Mouse (Mus musculus) layer of hippocampus, adult 2 months (tissue): ENCODE results near the gene 4931414P19Rik. TPM values are rescaled to one million over a fixed set of nuclear protein-coding genes. Genes with fewer than 3 reads are reported as not detected.

Experiments
- DNase-seq, 2 experiments: peaks; one replicate each; pipeline ENCODE4 v3.0.0; 2022; ENCODE audit warnings: low spot score in 2 of 2
- H3K27ac ChIP-seq: fragments of 200-600 bp; 2 replicates; pipeline ENCODE4 v1.8.1; 2022
- H3K4me3 ChIP-seq: fragments of 200-600 bp; 2 replicates; pipeline ENCODE4 v1.8.1; 2022; ENCODE audit warnings: mild to moderate bottlenecking
- CTCF ChIP-seq: fragments of 200-600 bp; conservative IDR thresholded peaks from 2 replicates; pipeline ENCODE4 v1.8.1; 2022; ENCODE audit warnings: antibody characterized with exemption, mild to moderate bottlenecking, moderate library complexity
- long read RNA-seq, 2 experiments: library from polyadenylated mRNA; stranded (forward); transcript quantifications; one replicate each; pipeline ENCODE4 v2.0.0; 2021; ENCODE audit warnings: borderline mapping rate in 2 of 2
- total RNA-seq, 2 experiments: library from RNA; stranded (reverse); gene quantifications; 2 replicates each; pipeline ENCODE4 v1.2.3; 2021

Gene 4931414P19Rik
- 1 to 10 TPM; 5.8 to 7.1 TPM for total RNA-seq
- long read RNA-seq, experiment 1, partial matches to known transcripts, result 4 of 8 reads
- long read RNA-seq, experiment 1, other reads (novel, unspliced or antisense), result 2 of 8 reads
- long read RNA-seq, experiment 2, partial matches to known transcripts, result 4 of 9 reads
- long read RNA-seq, experiment 2, other reads (novel, unspliced or antisense), result 3 of 9 reads

- H3K4me3 ChIP-seq, result peak within 1 kb of the TSS; percentile 56
- DNase-seq, result peak; percentile 58 to 69
- TF ChIP-seq CTCF, result no peak
- peak within 1 kb of the TSS; percentile 85 for H3K27ac ChIP-seq
Measured at GRCm38 (mm10) chr14:54605752-54606321, at the start of gene 4931414P19Rik. TSS of gene 4931414P19Rik (minus strand) at chr14:54605993.

- no peak for TF ChIP-seq CTCF
- Histone ChIP-seq H3K4me3 (peak overlapping the region; percentile 86), H3K27ac (peak overlapping the region; percentile 94)
- peak; percentile 83 to 87 for DNase-seq
Measured at GRCm38 (mm10) chr14:54653496-54653895, 47.7 kb upstream of the 4931414P19Rik start.

GRCm38 (mm10) chr14:54652787-54653186 lies 47.0 kb upstream of the 4931414P19Rik start:
- Histone ChIP-seq H3K27ac (peak overlapping the region; percentile 94), H3K4me3 (peak overlapping the region; percentile 86)
- no peak for TF ChIP-seq CTCF
- no peak for DNase-seq

- no peak overlapping the region for H3K4me3 ChIP-seq
- TF ChIP-seq CTCF, result no peak
Measured at GRCm38 (mm10) chr14:54651556-54651955, 45.8 kb upstream of the 4931414P19Rik start.

GRCm38 (mm10) chr14:54650621-54651454 lies 45.0 kb upstream of the 4931414P19Rik start:
- DNase-seq, result peak; percentile 88 to 89
- Histone ChIP-seq H3K4me3 (no peak overlapping the region; the same call in 1 of the 2 replicates), H3K27ac (no peak overlapping the region)
- peak; percentile 96 for TF ChIP-seq CTCF

More at GRCm38 (mm10) chr14:54651556-54651955, 45.8 kb upstream of the 4931414P19Rik start:
- H3K27ac ChIP-seq, result no peak overlapping the region
- no peak for DNase-seq

GRCm38 (mm10) chr14:54647900-54648299 lies 42.1 kb upstream of the 4931414P19Rik start:
- H3K27ac ChIP-seq, result no peak overlapping the region; the same call in 1 of the 2 replicates
- no peak for TF ChIP-seq CTCF

GRCm38 (mm10) chr14:54646898-54647636 lies 41.3 kb upstream of the 4931414P19Rik start:
- no peak for DNase-seq
- Histone ChIP-seq H3K27ac (no peak overlapping the region), H3K4me3 (no peak overlapping the region)
- TF ChIP-seq CTCF, result peak; percentile 79

More at GRCm38 (mm10) chr14:54647900-54648299, 42.1 kb upstream of the 4931414P19Rik start:
- no peak overlapping the region for H3K4me3 ChIP-seq
- DNase-seq, result no peak

GRCm38 (mm10) chr14:54646455-54646854 lies 40.7 kb upstream of the 4931414P19Rik start:
- no peak overlapping the region for H3K4me3 ChIP-seq
- no peak overlapping the region for H3K27ac ChIP-seq
- DNase-seq, result no peak
- no peak for TF ChIP-seq CTCF

- no peak for DNase-seq
- Histone ChIP-seq H3K27ac (no peak overlapping the region), H3K4me3 (no peak overlapping the region)
- no peak for TF ChIP-seq CTCF
Measured at GRCm38 (mm10) chr14:54644294-54644693, 38.5 kb upstream of the 4931414P19Rik start.

- Histone ChIP-seq H3K4me3 (no peak overlapping the region), H3K27ac (no peak overlapping the region)
- no peak for TF ChIP-seq CTCF
- DNase-seq, result no peak
Measured at GRCm38 (mm10) chr14:54643011-54643410, 37.2 kb upstream of the 4931414P19Rik start.

GRCm38 (mm10) chr14:54642224-54642944 lies 36.6 kb upstream of the 4931414P19Rik start:
- no peak for TF ChIP-seq CTCF
- no peak overlapping the region for H3K27ac ChIP-seq
- no peak overlapping the region for H3K4me3 ChIP-seq
- DNase-seq, result no peak

GRCm38 (mm10) chr14:54641305-54641969 lies 35.6 kb upstream of the 4931414P19Rik start, which contains the start of gene Cdh24:
TSS of gene Cdh24 (minus strand) at chr14:54641364.
- H3K27ac ChIP-seq, result peak within 1 kb of the TSS; percentile 83
- peak within 1 kb of the TSS; percentile 92 for H3K4me3 ChIP-seq
- peak; percentile 86 to 91 for DNase-seq
- peak; percentile 95 for TF ChIP-seq CTCF
